Mouse (Mus musculus) left cerebral cortex, adult 8-10 months (tissue): ENCODE measurements around the gene Rpp25. TPM values are rescaled to one million over a fixed set of nuclear protein-coding genes. Genes with fewer than 3 reads are reported as not detected.
A peak's percentile ranks its signal among the peaks of the same experiment; 100 is the strongest.

ENCODE experiments used
- DNase-seq, 2 experiments: peaks; one replicate each; pipeline ENCODE4 v3.0.0; 2022; ENCODE audit warnings: low spot score in 2 of 2
- total RNA-seq, 4 experiments: library from RNA; stranded (reverse); gene quantifications; 2 replicates each; pipeline ENCODE4 v1.2.4; 2022

Gene Rpp25
- total RNA-seq, result 10 to 100 TPM; 16.0 to 19.5 (median 17.7) TPM

DNA sequence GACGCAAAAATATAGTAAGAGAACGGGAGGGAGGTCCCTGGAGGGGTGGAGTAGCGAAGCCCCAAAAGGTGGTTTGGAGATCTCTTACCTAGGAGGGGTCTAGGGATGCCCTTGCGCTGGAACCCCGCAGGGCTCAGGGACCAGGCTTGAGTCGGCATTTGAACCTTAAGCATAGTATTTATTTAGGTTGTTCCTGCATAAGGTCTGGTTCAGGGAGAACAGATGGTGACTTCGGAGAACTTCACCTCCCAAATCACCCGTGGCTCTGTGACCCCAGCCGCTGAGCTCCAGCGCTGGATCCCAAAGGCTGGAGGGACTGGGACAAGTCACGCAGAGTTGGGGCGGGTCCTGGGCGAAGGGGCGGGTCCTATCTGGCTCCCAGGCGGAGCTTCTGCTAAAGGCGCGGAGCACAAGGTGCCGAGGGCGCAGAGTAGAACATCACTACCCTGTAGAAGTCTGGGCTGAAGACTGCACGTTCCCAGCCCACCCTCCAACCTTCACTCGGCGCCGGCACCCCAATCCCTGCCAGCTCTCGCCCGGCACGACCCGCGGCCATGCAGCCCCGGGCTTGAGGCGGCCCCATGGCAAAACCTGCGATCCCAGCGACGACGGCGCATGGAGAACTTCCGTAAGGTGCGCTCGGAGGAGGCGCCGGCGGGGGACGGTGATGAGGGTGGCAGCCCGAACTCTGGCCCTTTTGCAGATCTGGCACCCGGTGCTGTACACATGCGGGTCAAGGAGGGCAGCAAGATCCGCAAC is at the start of gene Rpp25:
Gene Rpp25, plus strand, starts transcription at position 405 of the 759 bp plus-strand sequence.
- peak; percentile 56 to 62 for DNase-seq

DNA sequence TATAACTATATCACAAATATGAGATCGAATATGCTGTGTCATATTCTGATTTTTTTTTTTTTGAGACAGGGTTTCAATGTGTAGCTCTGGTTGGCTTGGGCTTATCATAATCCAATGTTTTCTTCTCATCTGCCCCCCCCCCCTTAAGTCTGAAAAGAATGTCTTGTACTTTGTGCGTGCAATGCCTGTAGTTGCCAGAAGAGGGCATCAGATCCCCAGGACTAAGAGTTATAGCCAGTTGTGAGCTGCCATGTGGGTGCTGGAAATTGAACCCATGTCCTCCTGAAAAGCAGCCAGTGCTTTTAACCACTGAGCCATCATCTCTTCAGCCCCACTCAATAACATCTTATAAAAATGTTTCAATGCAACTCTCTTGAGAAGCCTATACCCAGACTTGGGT is 44.1 kb upstream of the Rpp25 start:
- no peak for DNase-seq

DNA sequence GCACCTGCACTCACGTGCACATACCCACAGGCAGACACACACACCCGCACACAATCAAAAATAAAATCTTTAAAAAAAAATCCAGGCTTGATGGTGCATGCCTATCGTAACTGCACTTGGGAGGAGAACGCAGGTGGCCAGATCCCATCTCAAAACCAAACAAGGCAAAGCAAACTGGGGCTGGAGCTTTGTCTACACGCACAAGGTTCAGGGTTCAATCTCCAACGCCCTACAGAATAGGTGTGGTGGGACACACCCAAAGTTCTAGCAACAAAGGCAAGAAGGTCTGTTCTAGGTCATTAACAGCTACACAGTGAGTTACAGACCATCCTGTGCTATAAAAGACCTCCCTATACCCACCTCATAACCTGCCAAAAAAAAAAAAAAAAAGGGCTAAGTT is 41.0 kb upstream of the Rpp25 start:
- no peak for DNase-seq

DNA sequence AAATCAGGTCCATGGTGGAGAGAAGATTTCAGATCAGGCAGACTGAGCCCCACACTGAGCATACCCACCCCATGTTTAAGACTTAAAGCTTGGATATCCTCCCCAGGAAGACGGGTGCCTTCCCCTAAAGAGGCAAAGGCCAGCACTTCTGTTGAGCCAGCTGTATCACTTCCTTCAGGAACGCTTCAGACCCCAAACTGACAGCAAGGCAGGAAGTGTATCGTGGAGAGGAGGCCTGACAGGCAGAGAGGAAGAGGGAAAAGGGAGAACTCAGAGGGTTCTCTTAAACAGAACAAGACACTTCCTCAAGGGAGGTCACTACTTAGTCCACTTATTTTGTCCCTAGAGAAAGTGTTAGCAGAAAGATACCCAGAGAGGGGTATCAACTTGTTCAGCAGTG is 37.7 kb upstream of the Rpp25 start:
- no peak for DNase-seq

DNA sequence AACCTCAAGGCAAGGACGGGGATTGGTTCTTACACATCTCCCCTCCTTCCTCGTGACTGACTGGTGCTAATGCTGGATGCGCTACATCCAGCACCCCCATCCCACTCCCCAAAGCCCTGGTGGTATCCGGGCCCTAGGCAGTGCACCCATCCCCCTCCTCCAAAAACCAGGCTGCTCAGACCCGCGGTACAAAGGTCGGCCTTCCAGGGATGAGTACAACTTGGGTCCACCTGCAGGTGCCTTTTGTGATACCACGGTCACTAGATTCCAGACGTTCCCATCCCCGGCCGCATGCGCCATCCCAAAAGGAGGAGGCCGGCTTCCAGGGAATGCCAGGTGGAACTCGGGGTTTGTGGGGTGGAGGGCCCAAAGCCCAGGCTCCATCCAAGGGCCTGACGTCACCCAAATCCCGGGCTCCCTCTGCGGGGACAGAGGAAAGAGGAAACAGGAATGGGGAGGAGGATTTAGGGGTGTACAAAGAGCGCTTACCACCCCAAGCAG is 36.5 kb upstream of the Rpp25 start:
- peak; percentile 46 to 51 for DNase-seq

DNA sequence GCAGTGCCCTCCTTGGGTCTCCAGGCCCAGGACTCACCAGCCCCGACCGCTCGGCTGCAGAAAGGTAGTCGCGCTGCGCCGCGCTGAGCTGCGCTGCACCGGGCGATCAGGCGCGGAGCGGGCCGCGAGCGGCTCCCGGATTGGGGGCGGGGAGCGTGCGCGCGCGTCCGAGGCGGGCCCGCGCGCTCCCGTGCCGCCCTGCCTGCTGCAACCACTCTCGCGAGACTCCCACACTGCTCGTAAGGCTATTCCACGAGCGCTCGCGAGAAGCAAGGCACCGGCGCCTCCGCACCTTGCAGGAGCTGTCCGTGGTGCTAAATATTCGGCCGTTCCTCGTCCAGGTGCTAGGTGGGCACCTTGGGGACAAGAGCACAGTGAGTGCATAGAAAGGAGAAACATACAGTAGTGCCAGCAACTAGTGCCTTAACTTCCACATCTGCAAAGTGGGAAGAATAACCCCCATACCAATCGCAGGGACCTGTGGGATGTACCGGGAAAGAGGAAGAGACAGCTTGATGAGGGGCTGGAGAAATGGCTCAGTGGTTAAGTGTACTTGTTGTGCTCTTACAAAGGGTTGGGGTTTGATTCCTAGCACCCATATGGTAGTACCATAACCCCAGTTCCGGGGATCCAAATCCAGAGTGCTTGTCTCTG is 35.8 kb upstream of the Rpp25 start, which contains the start of gene Scamp5:
Gene Scamp5, minus strand, starts transcription at position 165 of the 654 bp plus-strand sequence.
- peak; percentile 75 to 91 for DNase-seq

DNA sequence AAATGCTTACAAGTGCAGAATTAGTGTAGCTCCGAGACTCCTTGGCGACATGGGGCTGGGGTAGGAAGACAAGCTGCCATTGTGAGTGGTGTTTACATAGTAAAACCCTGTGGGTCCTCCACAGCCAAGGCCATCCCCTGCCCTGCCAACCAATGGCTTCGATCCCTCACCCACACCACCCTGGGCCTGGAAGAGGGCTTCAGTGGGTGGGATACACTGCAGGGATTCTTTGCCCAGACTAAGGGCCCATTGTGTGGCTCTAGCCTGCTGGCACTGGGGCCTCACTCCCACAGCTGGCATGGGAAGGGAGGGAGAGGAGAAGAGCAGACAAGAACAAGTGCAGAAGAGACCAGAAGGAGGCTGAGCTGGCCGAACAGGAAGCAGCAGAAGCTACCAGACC is 34.9 kb upstream of the Rpp25 start:
- DNase-seq, result peak in 1 of 2 experiments; percentile 77

DNA sequence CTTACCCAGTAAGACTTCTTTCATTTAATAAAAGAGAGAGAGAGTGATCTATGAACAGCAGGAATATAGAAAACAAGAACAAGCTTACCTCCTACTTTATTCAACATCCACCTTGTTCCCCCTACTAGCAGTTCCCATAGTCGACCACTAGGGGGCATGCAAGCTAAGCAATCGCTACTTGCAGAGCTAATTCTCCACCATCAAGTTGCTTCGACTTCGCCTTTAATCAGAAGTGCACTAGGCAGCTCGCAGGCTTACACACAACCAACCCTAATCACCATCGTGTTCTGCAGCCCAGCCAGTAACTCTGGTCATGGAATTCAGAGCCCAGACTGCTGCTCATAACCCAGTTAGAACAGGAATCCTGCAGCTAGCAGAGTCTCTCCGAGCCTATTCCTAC is 18.1 kb upstream of the Rpp25 start:
- peak; percentile 55 to 62 for DNase-seq

DNA sequence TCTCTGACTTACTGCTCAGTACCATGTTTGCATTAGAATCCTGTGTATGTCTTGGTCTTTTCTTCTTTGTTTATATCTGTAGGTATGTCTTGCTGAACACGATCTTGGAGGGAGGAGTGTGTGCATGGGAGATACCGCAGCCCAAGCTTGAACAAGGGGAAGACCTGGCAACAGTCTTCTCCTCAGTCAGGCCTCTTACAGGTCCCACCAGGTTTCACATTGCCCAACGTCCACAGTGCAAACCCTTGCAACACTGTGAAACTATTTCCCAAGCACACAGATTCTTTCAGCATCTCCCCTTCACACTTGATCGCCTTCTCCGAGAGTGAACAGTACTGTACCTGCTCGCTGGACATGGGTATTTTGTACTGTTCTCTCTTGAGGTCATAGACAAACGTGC is 16.0 kb upstream of the Rpp25 start:
- DNase-seq, result no peak

DNA sequence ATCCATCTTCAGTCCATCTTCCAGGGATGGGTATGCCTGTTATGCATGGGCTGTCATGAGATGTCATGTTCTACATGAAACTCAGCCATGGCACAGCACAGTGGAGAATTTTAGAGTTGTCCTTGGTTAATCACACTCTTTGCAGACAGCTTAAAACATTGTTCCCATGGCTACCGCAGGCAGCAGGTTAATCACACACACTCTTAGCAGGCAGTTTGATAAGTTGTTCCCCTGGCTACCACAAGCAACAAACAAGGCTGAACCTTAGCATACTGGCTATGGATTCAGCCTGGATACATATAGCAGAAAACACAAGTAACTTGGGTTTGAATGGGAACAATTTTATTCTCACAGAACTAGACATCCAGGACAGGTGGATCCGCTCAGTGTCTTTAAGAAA is 10.3 kb upstream of the Rpp25 start:
- DNase-seq, result no peak

DNA sequence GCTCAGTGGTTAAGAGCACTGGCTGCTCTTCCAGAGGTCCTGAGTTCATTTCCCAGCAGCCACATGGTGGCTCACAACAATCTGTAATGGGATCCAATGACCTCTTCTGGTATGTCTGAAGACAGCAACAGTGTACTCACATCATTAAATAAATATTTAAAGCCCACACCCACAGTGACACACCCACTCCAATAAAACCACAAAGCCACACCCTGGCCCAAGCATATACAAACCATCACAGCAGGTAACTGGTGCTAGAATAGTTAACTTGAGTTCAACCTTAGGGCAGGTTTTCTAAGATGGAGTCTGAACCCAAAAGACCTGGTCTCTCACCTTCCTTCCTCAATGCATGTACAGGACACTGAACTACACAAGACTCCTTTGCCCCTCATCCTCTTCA is 8.9 kb upstream of the Rpp25 start:
- DNase-seq, result no peak

DNA sequence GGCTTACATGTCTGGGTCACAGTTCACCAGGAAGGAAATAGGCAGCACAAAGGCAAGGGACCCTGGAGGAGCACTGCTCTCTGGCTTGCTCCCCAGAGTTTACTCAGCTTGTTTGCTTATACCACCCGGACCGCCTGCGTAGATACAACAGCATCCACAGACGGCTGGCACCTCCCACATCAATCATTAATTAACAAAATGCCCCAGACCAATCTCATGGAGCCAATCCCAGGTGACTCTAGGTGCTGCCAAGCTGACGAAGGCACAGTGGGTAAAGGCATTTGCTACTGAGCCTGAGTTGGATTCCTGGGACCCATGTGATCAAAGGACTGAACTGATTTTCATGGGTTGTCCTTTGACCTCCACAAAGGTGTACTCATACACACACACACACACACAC is 6.6 kb upstream of the Rpp25 start:
- DNase-seq, result no peak

DNA sequence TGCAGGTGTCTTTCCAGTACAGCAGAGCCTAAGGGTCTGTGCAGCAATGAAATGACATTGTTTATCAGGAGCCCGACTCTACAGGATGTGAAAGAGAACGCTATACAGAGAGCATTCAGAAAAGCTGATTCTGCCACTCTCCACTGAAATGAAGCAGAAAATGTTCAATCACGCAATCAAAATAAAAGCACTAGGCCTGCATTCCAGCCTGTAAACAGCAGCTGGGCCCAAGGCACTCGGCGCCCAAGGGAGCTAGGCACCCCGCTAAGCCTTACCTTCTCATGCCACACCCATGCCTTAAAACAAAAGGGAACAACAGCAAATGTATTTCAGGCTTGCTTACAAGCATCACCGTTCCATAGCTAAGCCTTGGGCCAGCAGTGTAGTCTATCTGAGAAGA is 5.3 kb upstream of the Rpp25 start:
- DNase-seq, result no peak

DNA sequence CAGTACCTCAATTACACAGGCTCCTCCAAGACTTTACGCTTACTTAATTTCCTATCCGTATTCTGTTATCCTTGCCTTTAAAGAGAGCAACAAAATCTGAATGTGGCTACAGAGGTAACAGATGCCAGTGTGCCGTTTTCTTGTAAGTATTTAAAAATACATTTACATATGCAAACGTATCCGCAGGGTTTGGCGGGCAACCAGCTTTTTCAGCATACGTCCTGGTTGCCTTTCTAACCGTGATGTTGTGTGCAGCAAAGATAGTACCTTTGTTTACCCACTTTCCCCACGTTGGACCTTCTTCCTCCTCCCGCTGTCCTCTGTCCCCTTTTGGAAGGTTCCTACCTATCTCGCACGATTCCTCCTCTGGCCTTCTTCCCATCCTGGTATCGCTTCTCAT is 2.4 kb upstream of the Rpp25 start:
- DNase-seq, result no peak

DNA sequence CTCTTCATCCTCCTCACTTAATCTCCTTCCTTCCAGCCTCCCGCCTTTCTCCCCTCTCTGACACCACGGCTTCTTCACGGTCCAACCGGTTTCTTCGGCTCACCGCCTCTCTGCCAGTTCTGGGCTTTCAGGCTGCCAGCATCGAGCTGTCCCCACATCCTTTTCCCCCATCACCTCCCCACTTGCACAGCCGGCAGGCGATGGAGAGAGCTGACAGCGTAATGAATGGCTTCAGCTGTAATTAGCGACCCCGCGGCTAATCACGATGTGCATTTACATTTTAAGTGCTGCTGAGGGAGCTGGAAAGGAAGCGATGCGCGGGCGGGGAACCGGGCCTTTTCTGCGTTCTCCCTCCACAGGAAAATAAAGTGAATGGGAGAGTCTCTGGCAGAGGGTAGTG is 2.0 kb upstream of the Rpp25 start:
- DNase-seq, result peak in 1 of 2 experiments; percentile 40

DNA sequence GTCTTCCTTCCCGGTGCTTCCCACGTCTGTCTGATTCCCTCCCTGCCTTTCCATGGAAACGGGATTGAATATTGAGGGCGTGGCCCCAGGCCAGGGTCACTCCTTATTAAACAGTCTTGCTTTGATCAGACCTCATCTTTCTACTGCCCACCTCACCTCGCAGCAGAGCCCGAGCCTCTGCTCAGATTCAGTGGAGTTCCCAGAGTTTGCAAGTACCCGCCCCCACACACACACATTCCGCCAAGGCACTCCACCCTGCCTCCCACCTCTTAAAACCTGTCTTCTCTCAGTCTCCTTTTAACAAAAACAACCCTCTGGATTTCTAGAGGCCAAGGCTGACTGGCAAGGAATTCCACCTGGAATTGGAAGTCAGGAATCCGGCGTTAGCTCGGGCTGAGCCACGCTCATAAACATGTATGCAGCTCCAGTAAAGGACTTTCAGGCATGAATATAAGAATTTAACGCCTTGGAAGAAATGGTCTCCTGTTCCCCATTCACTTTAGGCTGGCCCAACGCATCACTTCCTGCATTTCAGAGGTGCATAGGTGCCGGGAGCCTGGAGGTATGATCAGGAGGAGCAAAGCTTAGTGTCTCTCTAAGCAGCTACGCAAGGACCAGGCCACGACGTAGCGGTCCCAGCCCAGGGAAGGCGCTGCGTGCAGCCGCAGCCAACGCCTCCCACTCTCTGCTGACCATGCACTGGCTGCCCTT is 760 bp upstream of the Rpp25 start:
- DNase-seq, result peak in 1 of 2 experiments; percentile 41

DNA sequence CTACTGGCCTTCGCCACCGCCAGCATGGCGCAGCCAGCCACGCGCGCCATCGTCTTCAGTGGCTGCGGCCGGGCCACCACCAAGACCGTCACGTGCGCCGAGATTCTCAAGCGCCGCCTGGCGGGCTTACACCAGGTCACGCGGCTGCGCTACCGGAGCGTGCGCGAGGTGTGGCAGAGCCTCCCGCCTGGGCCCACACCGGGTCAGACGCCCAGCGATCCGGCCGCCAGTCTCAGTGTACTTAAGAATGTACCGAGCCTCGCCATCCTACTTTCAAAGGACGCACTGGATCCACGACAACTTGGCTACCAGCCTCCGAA is 515 bp downstream of the Rpp25 start:
- peak in 1 of 2 experiments; percentile 45 for DNase-seq

DNA sequence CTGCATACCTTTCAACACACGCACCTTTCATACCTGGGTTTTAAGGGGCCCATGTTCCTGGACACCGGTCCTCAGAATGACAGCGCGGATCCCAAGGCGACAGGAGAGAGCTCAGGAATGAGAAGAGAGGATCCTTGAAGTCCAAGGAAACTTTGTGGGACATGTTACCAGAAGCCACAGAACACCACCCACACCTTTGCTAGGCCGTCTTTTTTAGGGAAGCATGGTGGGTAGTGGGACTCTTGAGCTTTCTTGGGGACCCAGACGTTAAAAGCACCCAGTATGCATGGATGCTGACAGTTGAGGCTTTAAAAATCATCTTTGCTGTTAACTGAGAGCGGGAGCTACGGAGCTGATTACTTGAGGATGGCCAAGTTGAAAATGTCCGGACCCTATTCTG is 1.1 kb downstream of the Rpp25 start:
- no peak for DNase-seq

DNA sequence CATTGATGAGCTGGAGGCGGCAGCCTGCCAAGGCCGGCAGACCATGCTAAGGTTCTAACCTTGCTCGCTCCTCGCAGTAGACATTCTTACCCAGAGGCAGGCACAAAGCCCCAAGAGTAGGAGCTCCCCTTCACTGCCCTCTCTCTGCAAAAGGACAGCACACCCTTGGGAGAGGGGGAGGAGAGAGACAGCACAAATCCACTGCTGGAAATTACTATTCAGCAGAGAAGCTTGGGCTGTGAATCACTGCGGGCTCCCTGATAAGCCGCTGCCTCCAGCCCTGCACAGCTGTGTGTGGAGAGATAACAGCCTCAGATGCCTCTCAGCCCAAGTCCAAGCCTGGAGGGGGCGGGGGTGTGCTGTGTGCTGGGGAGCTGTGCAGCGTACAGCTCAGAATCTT is 1.9 kb downstream of the Rpp25 start:
- DNase-seq, result peak; percentile 50 to 66

DNA sequence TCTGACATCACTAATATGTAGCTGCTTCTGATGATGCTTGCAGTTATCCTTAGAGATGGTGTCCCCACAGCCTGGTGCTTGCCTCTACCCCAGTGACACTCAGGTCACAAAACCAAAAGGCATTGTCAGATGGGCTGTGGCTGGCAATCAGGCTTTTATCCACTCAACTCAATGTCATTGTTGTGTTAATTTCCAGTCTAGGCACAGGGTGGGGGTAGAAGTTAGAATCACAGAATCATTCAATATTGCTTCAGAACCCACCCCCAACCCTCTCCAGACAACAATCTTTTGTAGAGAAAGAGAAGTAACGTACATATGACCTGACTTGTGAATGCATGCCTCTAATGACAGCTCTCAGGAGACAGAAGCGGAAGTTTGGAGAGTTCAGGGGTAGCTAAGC is 6.8 kb downstream of the Rpp25 start:
- no peak for DNase-seq

DNA sequence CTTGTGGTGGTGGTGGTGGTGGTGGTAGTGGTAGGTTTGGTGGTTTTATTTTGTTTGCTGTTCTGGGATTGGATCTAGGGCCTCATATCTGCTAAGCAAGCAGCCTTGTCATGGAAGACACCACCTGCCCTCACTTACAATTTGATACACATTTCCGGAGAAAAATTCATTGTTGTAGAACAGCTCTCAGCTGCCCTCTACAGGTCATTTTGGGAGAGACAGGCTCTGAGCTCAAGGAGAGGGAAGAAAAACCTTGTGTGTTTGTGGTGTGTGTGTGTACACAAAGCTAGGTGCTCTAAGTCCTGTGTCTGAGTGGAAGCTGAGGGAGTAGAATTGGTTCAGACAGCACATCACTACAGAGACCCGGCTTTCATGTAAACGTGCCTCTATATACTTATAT is 13.3 kb downstream of the Rpp25 start:
- DNase-seq, result peak in 1 of 2 experiments; percentile 60

DNA sequence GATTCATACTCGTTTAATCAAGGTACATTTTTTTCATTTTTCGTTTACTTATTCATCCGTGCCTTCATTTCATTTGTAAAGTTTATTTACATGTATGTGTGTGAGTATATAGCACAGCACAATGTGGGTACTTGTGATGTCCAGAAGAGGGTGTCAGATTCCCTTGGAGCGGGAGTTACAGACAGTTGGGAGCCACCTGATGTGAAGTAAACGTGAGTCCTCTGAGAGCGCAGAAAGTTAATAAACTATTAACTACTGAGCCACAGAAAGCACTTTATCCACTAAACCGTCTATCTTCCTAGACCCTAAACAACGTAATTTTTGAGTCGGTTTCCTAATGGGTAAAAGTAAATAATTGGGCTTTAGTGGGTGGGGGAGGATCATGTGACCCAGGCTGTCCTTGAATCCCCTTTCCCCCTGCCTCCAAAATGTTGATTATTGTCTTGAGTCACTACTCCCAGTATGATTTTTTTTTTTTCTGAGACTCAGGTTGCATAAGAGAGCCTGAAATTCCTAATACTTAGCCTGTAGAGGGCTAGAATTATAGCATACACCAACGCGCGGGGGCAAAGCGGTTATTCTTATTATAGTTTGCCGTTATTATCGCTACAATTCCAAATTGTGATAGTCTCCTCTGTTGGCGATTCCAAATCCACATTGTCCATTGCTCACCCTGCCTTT is 16.7 kb downstream of the Rpp25 start:
- DNase-seq, result no peak
